Mouse (Mus musculus): ENCODE measurements at regions not wholly inside any gene's neighbourhood (a gene's known extent, or its start where the extent isn't known, plus 50 kb on each side); places are given as distances from the start of the nearest gene placed in this dataset.

- DNase-seq (ENCODE audit: low spot score in 2 of 2), result no peak
Measured at GRCm38 (mm10) chr3:130940302-130940867, 169.9 kb upstream of the Lef1 start.

GRCm38 (mm10) chr3:130936980-130937379 lies 173.3 kb upstream of the Lef1 start:
- DNase-seq (ENCODE audit: low spot score in 2 of 2), result no peak

DNA sequence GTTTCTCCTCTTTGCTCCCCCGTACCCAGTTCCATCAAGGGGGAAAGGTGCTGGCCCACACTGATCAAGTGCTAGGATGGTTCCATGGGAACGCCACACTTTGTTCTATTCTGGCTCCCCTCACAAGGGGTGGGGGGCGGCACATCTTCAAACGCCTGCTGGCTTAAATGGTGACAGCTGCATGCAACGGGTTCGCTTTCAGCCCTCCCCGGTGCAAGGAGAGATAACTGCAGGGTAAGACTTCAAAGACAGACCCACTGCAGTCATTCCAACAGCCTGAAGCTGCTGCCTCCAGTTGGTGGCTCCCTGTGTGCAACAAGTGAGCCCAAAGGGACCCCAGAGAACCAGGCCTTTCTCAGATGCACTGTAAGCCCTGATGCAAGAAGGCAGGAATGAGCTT lies 173.9 kb upstream of the Lef1 start:
- no peak for DNase-seq (ENCODE audit: low spot score in 2 of 2)

GRCm38 (mm10) chr3:130935926-130936315 lies 174.3 kb upstream of the Lef1 start:
- no peak for DNase-seq (ENCODE audit: low spot score in 2 of 2)

DNA sequence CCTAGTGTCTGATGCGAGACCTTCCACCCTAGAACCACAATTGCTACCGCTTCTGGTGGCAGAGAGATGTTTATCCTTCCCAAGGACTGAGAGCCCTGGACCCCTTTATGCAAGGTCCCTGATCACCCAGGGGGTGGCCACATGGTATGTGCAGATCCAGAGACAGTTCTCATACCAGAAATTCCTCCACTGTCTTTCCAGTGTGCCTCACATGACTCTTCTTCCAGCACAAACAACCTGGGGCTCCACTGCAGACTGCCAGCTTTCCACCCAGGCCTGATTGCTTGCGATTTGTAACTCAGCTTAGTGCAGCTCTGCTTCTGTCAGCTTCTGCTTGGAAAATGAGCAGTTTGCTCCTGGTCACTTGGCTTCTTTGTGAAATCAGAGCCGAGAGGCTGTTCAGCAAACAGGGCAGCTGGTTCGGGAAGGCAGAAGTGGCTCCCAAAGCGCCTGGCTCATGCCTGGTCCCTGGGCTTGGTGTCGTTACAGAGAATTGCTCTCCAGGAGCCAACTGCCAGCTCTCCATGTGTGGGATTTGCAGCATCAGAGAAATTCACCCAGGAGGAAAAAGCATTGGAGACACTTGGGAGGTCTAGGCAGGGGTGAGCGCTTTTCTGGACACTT lies 174.9 kb upstream of the Lef1 start:
- no peak for DNase-seq (ENCODE audit: low spot score in 2 of 2)

DNA sequence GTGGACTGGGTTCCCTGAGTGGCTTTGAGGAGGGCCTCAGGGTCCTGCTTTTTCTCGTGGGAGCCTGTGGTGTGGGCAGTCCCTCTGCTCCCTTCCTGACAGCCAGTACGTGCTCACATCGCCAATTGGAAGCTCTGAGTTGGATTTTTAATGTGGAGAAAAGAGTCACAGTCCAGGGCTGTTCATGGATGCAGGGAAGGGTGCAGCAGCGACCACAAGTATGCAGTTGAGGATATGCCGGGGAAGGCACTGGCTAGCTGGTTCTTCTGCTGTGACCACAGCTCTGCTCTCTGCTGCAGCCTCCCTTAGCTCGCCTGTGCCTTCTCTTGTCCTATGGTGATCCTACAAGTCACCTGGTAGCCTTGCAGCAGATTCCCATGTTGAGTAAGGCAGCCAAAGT lies 177.5 kb upstream of the Lef1 start:
- no peak for DNase-seq (ENCODE audit: low spot score in 2 of 2)

- DNase-seq (ENCODE audit: low spot score in 2 of 2), result no peak
Measured at GRCm38 (mm10) chr3:130932226-130932625, 178.0 kb upstream of the Lef1 start.

- DNase-seq (ENCODE audit: low spot score in 2 of 2), result no peak
Measured at GRCm38 (mm10) chr3:130925000-130925399, 185.3 kb upstream of the Lef1 start.

- no peak for DNase-seq (ENCODE audit: low spot score in 2 of 2)
Measured at GRCm38 (mm10) chr3:130923615-130923958, 186.7 kb upstream of the Lef1 start.

GRCm38 (mm10) chr3:130922812-130923614 lies 187.3 kb upstream of the Lef1 start:
- no peak for DNase-seq (ENCODE audit: low spot score in 2 of 2)

DNA sequence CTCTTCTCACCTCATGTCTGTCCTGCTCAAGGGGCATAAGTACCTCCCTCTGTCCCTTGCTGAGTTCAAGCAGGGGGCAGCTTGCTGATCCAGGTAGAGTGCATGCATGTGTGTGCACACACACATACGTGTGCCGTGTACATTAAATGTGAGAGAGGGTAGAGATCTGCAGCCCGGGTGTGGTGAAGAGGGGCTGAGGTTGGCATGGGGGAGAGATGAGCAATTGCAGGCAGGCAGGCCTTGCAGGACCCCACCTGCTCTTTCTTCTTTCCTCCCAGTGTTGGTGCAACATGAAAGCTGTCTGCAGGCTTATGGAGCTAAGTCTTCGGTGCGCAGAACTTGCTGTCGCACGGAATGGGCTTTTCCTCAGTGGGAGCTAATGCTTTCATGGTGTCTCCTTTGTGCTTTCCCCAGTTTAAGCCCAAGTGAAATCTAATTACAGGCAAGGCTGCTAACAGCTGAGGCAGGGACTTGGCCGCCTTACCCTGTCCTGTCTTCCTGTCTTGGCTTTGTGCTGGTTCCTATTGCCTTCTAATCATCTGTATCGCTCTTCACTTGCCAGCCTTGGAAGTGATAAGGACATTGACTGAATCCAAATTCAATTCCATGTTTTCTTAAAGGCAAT lies 188.5 kb upstream of the Lef1 start:
- no peak for DNase-seq (ENCODE audit: low spot score in 2 of 2)

DNA sequence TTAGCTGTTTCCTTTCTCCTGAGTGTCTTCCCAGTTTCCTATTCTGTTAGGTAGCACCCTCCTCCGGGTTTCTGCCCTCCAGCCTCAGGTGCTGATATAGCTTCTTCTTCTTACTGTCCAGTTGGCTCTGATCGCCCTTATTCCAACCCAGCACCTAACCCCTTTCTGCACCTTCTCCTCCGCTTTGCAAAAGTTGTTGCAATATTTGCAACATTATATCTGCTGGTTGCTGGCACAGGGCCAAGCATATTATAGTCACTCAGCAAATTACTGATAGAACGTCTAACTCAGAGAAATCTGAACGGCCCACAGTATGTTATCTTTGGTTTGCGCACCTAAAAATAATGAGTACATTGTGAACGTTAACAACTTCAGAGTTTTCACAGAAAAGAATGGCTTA lies 183.6 kb upstream of the Rpl34 start:
- no peak for DNase-seq (ENCODE audit: low spot score in 2 of 2)

DNA sequence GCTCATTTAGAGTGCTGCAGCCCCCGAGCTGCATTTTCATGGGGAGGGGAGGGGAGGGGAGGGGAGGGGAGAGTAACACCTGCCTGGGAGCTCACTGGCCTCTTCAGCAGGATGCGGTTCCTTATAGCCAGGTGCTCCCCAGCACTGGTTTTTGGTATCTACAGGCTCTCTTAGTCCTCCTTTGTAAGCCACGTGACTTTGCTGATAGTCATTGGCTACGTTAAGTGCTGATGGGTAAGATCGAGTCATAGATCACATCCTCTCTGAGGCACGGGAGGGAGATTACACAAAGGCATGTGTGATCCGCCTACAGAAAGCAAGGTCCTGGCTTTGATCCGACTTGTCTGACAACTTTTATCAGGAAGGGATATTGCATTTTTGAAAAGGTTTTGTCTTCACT lies 174.9 kb upstream of the Rpl34 start:
- DNase-seq (ENCODE audit: low spot score in 2 of 2), result no peak

DNA sequence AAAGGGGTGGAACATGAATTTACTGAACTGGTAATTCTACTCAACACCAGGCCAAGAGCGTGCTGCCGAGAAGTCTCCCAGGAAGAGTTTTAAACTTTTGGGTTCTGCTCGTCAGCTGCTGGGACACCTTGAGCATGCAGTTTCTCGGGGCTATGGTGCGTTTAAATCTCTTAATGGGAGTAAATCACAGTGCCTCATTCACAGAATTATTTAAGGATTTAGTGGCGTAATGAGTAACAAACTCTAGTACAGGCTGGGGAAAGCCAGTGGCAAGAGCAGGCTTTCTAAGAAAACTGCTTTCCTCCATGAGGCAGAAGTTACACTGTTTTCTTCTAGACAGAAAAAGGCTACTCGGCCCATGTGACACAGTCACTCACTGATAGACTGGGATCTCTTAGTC lies 173.1 kb upstream of the Rpl34 start:
- no peak for DNase-seq (ENCODE audit: low spot score in 2 of 2)

DNA sequence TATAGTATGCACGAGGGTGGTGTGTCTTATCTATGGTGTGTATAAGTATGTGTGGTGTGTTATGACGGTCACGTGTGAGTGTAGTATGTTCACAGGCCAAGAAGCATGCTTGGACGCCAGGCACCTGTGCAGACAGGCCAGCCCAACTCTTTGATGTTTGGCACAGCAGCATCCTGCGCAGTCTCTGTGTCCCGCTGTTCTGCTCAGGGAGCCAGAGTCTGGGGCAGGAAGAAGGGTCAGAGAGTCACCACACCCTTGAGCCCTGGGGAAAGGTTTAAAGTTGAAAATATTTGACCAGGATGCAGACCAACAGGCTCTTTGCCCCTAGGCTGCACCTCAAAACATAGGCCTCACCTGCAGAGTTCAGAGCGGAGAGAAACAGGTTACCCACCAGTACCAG lies 172.2 kb upstream of the Rpl34 start:
- no peak for DNase-seq (ENCODE audit: low spot score in 2 of 2)

- no peak for DNase-seq (ENCODE audit: low spot score in 2 of 2)
Measured at GRCm38 (mm10) chr3:130901343-130901742, 171.1 kb upstream of the Rpl34 start.

GRCm38 (mm10) chr3:130900846-130901245 lies 170.6 kb upstream of the Rpl34 start:
- DNase-seq (ENCODE audit: low spot score in 2 of 2), result no peak

DNA sequence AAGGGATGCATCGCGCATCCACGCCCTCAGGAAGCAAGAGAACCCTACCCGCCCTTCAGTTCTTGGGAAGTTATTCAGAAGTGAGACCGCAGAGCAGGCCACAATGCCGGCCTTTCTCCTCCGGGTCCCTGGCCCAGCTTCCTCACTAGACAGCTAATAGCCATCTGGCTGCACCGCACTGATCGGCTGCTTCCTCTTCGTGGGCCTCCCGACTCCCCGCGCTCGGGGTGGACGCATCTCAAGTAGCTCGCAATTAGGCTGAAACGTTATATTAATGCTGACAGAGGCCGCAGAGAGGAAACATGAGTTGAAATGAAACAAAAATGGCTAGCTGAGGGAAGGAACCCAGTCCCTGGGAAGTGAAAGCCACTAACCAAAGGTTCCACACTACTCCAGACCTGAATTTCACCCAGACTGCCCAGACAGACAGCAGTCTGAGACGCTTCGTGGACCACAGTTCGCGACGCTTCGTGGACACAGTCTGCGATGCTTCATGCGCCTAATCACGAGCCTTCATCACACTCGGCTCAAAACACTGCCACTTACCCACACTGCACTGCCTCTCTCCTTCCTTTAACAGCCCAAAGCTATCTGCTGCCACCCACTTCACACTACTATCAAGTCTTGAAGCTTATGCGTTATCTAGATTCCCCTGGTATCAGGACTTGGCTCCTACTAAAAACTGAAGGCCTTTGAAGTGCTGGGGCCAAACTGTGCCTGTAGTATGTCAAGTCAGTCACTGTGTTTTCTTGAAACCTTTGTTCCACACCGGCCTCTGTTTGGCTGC lies 170.0 kb upstream of the Rpl34 start:
- no peak for DNase-seq (ENCODE audit: low spot score in 2 of 2)

DNA sequence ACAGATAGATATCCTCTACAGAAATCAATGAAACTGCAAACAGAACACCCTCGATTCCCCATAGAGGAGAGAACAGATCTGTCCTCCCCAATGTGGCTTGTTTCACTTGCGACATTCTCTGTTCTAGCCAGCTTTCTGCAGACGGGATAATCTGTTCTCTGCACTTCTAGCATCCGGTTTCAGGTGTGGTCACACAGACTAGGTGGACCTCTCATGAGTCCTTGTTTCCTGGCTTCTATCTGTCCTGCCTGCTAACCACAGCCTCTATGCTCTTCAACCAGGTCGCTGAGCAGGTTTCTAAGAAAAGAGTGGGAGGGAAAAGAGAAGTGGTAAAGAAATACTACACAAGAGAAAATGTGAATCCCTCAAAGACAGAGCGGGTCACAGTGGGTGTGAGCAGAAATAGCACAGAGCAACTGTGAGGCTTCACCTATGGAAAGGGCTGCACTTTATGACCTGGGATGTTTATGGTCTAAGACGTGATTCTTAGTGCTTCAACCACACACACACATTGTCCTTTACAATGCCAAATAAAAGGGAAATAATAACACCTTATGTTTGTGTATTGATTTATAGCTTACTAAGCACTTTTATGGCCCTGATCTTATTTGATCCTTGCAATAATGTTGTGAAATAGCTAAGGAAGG lies 164.1 kb upstream of the Rpl34 start:
- no peak for DNase-seq (ENCODE audit: low spot score in 2 of 2)

GRCm38 (mm10) chr3:130891310-130891709 lies 161.1 kb upstream of the Rpl34 start:
- DNase-seq (ENCODE audit: low spot score in 2 of 2), result no peak

- no peak for DNase-seq (ENCODE audit: low spot score in 2 of 2)
Measured at GRCm38 (mm10) chr3:130888587-130888986, 158.4 kb upstream of the Rpl34 start.
